Mouse (Mus musculus) regulatory T cell (primary cell): ENCODE measurements around the gene Large1.
"Not testable (repeated sequence)": the region's sequence is repeated elsewhere in the genome, so short reads cannot be mapped to it uniquely, and the experiment has no call there.

Experiments used
- in situ Hi-C: fragments of 300-600 bp; cut with MboI, MseI; formaldehyde crosslinking; loops from one replicate; pipeline ENCODE4 v1.15.1; 2025; ENCODE audit warnings: high pct_unique_total_duplicates

The Large1 gene

GRCm38 (mm10) chr8:73353108-73353793, at the start of gene Large1:
Large1 (minus strand) TSS chr8:73353540.
- in situ Hi-C loops = loop anchor here (10.0 kb wide), 1 partner anchor 1652 kb away; no protein-coding TSS in a partner anchor

- in situ Hi-C loops = no loop called here
Observed at GRCm38 (mm10) chr8:73400343-73400742, 47.0 kb upstream of the Large1 start.

- in situ Hi-C loops = loop anchor here (10.0 kb wide), 1 partner anchor 272 kb away; no protein-coding TSS in a partner anchor
Observed at GRCm38 (mm10) chr8:73373001-73373400, 19.7 kb upstream of the Large1 start.

GRCm38 (mm10) chr8:73355979-73356378, 2.6 kb upstream of the Large1 start:
- in situ Hi-C loops = loop anchor here (10.0 kb wide), 1 partner anchor 1649 kb away; no protein-coding TSS in a partner anchor

GRCm38 (mm10) chr8:73354201-73354881, 1.0 kb upstream of the Large1 start:
- in situ Hi-C loops = loop anchor here (10.0 kb wide), 1 partner anchor 1650 kb away; no protein-coding TSS in a partner anchor

GRCm38 (mm10) chr8:73353794-73354179, 447 bp upstream of the Large1 start:
- in situ Hi-C loops = loop anchor here (10.0 kb wide), 1 partner anchor 1651 kb away; no protein-coding TSS in a partner anchor

- in situ Hi-C loops = loop anchor here (10.0 kb wide), 1 partner anchor 1652 kb away; no protein-coding TSS in a partner anchor
Observed at GRCm38 (mm10) chr8:73352301-73353107, 836 bp downstream of the Large1 start.

- in situ Hi-C loops = loop anchor here (10.0 kb wide), 1 partner anchor 1654 kb away; no protein-coding TSS in a partner anchor
Observed at GRCm38 (mm10) chr8:73350366-73350765, 3.0 kb downstream of the Large1 start.

- in situ Hi-C loops = no loop called here
Observed at GRCm38 (mm10) chr8:73342761-73343395, 10.5 kb downstream of the Large1 start.

- in situ Hi-C loops = loop anchor here (10.0 kb wide), 1 partner anchor 1898 kb away; no protein-coding TSS in a partner anchor
Observed at GRCm38 (mm10) chr8:73336845-73337244, 16.5 kb downstream of the Large1 start.

- in situ Hi-C loops = no loop called here
Observed at GRCm38 (mm10) chr8:73329131-73329530, 24.2 kb downstream of the Large1 start.

- in situ Hi-C loops = no loop called here
Observed at GRCm38 (mm10) chr8:73328056-73328455, 25.3 kb downstream of the Large1 start.

- in situ Hi-C loops = no loop called here
Observed at GRCm38 (mm10) chr8:73324667-73325066, 28.7 kb downstream of the Large1 start.

- in situ Hi-C loops = no loop called here
Observed at GRCm38 (mm10) chr8:73323591-73323990, 29.7 kb downstream of the Large1 start.

- in situ Hi-C loops = not testable (repeated sequence)
Observed at GRCm38 (mm10) chr8:73319500-73319899, 33.8 kb downstream of the Large1 start.

GRCm38 (mm10) chr8:73313911-73314310, 39.4 kb downstream of the Large1 start:
- in situ Hi-C loops = no loop called here

GRCm38 (mm10) chr8:73312714-73313607, 40.4 kb downstream of the Large1 start:
- in situ Hi-C loops = no loop called here

- in situ Hi-C loops = no loop called here
Observed at GRCm38 (mm10) chr8:73310471-73310870, 42.9 kb downstream of the Large1 start.

GRCm38 (mm10) chr8:73310036-73310435, 43.3 kb downstream of the Large1 start:
- in situ Hi-C loops = no loop called here

- in situ Hi-C loops = no loop called here
Observed at GRCm38 (mm10) chr8:73303907-73304306, 49.4 kb downstream of the Large1 start.
